Mouse (Mus musculus) brain, embryonic 14.5 days (tissue): ENCODE measurements around the gene Akt3.

Source experiments
- CTCF ChIP-seq: fragments of 200-500 bp; IDR thresholded peaks from 2 replicates; pipeline ENCODE4 v1.5.1; 2012; ENCODE audit warnings: inconsistent platforms, mild to moderate bottlenecking, moderate library complexity, borderline replicate concordance; ENCODE audit not compliant: insufficient read depth, insufficient read length; ENCODE audit errors: extremely low read depth
- POLR2A ChIP-seq: fragments of 200-500 bp; IDR thresholded peaks from 2 replicates; pipeline ENCODE4 v1.6.1; 2012; ENCODE audit warnings: mild to moderate bottlenecking, inconsistent platforms, borderline replicate concordance; ENCODE audit not compliant: poor library complexity, insufficient read depth, insufficient read length, severe bottlenecking; ENCODE audit errors: extremely low read depth

- no peak for TF ChIP-seq CTCF
- no peak for TF ChIP-seq POLR2A
Measured at GRCm38 (mm10) chr1:177030669-177031068, 227.3 kb downstream of the Akt3 start.
